Mouse (Mus musculus): Measurements from ENCODE around the gene D430019H16Rik.

DNA sequence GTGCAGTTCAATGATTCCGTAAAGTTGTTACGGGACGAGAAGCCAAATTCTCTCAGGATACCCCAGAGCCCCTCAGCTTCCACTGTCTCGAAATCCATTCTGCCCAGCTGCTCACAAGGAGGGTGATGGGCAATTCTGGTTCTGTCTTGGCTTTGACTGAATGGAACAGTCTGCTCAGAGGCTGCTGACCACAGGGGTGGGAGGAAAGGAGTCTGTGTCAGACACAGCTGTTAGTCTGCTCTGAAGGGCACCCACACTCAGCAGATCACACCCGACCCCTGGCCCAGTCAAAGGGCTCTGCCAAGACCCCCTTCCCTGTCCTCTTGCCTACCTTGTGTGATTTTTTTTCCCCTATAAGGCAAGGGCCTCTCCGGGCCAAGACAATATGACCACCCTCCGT is 44.8 kb downstream of the D430019H16Rik start:
- no peak for TF ChIP-seq TAL1 (IDR thresholded peaks at IDR 0.05; ENCODE audit: low read length)
- no peak for TF ChIP-seq GATA1 (IDR thresholded peaks at IDR 0.05; ENCODE audit: low read length)

All from erythroblast, embryonic 14.5 days (primary cell).